Mouse (Mus musculus): ENCODE results near the gene Ptk7. TPM values are rescaled to one million over a fixed set of nuclear protein-coding genes. Genes with fewer than 3 reads are reported as not detected.

Gene Ptk7
- total and polyA plus RNA-seq, 2 experiments from 2014 or later: 17.2 to 57.9 TPM

DNA sequence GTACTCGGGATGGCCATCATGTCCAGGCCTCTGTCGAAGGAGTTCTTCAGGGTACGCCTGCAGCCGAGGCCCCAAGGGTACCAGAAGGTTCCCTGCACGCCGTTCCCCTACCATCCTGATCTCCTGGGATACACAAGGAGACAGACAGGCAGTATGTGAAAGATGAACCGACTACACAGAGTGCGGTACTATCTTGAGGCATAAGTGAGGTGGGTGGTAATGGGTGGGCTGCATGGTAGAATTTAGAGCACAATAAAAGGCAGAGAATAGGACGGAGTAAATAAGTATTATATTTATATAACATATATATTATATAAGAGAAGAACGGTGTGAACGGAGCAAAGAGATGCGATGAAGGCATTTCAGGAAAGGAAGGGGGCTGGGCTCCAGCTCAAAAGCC is 85.6 kb downstream of the Ptk7 start:
- 86% methylated on average over 12 of the region's 12 CpGs for WGBS
- TF ChIP-seq EP300 (IDR thresholded peaks at IDR 0.05; ENCODE audit: low read depth) (no peak), CTCF (IDR thresholded peaks at IDR 0.05; ENCODE audit: low read depth) (no peak)
- Histone ChIP-seq H3K36me3 (replicated peaks; ENCODE audit: control insufficient read depth, insufficient read depth, low read length) (peaks cover 30% of the 10 kb centered on the region), H3K27ac (ENCODE audit: low read depth) (no peak overlapping the region), H3K9me3 (replicated peaks; ENCODE audit: control insufficient read depth, low read length) (no peaks in the 10 kb centered on the region), H3K27me3 (ENCODE audit: control insufficient read depth, insufficient read depth, low read length) (no peaks in the 10 kb centered on the region), H3K4me3 (ENCODE audit: low read depth, low read length) (no peak overlapping the region), H3K9ac (replicated peaks; ENCODE audit: low read depth, low read length) (no peak overlapping the region), H3K4me1 (ENCODE audit: control insufficient read depth, insufficient read depth) (peaks cover 17% of the 10 kb centered on the region), H3K4me2 (ENCODE audit: low read depth, low read length) (no peak overlapping the region)
- ATAC-seq (ENCODE audit: insufficient read depth, low read depth): no peak
- no peak for DNase-seq (ENCODE audit: low spot score)

DNA sequence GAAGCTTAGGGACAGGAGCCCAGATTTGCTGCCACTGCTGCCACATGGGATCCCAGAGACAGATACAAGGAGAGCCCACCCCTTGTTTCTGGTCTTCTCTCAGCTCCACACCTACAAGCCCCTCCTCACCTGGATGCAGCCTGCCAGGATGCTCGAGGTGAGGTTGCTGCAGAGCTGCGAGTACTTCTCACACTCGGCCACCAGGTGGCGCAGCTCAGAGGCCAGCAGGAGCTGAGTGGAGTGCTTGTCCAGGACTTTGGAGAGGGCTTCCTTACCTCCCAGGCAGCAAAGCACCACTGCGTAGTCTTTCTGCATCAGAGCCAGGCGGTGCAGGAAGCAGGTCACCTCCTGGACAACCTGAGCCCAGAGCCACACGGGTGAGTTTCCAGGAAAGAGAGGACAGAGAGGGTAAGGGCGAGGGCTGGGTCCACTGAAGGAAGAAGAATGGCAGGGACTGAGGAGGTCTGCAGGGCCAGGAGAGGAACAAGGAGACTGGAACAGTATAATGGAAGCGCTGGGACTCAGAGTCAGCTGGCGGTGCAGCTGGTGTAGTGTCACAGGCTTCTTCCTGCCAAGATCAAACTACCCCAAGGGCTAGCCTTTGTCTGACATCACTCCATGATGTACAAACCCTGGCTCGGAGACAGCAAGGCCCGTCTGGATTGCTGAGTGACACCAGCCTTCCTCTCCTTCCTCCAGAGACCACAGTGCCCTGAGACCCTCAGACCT is 103.6 kb downstream of the Ptk7 start:
- no peak overlapping the region for H3K4me3 ChIP-seq (ENCODE audit: low read depth, low read length)
- no peak overlapping the region for H3K9ac ChIP-seq (replicated peaks; ENCODE audit: low read depth, low read length)
- H3K4me1 ChIP-seq (ENCODE audit: control insufficient read depth, insufficient read depth): no peaks in the 10 kb centered on the region
- peak; percentile 62 for ATAC-seq (ENCODE audit: insufficient read depth, low read depth)
- TF ChIP-seq EP300 (IDR thresholded peaks at IDR 0.05; ENCODE audit: low read depth): no peak
- peak; percentile 96 for TF ChIP-seq CTCF (IDR thresholded peaks at IDR 0.05; ENCODE audit: low read depth)
- H3K27me3 ChIP-seq (ENCODE audit: control insufficient read depth, insufficient read depth, low read length): 0 out of 2 replicates have a peak, but pooled peaks cover 3% of the 10 kb centered on the region
- no peaks in the 10 kb centered on the region for H3K9me3 ChIP-seq (replicated peaks; ENCODE audit: control insufficient read depth, low read length)
- peaks cover 7% of the 10 kb centered on the region; the same call in 1 of the 2 replicates for H3K36me3 ChIP-seq (replicated peaks; ENCODE audit: control insufficient read depth, insufficient read depth, low read length)
- WGBS: 36% methylated on average over 12 of the region's 12 CpGs
- no peak overlapping the region for H3K4me2 ChIP-seq (ENCODE audit: low read depth, low read length)
- no peak overlapping the region for H3K27ac ChIP-seq (ENCODE audit: low read depth)
- peak; percentile 77 for DNase-seq (ENCODE audit: low spot score)

DNA sequence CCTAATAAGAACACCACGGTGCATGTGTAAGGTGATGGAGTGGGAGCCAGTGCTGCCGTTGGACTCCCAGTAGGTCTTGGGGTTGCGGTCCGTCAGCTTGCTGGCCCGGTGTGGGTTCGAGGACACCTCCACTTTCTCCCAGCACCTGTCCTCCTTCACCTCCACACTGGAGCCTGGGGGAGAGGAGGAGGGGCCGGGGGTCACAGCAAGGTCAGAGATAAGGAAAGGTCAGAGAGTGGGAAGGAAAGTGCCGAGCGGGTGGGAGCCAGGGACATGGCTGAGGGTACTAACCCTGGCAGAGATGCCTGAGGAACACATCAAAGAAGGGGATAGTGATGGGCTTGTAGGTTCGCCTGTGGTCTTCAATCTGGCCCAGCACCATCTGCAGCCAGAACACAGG is 104.2 kb downstream of the Ptk7 start:
- no peak overlapping the region for H3K27ac ChIP-seq (ENCODE audit: low read depth)
- H3K4me2 ChIP-seq (ENCODE audit: low read depth, low read length): no peak overlapping the region
- H3K9ac ChIP-seq (replicated peaks; ENCODE audit: low read depth, low read length): no peak overlapping the region
- ATAC-seq (ENCODE audit: insufficient read depth, low read depth): no peak
- H3K4me3 ChIP-seq (ENCODE audit: low read depth, low read length): no peak overlapping the region
- H3K27me3 ChIP-seq (ENCODE audit: control insufficient read depth, insufficient read depth, low read length): 0 out of 2 replicates have a peak, but pooled peaks cover 6% of the 10 kb centered on the region
- peaks cover 7% of the 10 kb centered on the region; the same call in 1 of the 2 replicates for H3K36me3 ChIP-seq (replicated peaks; ENCODE audit: control insufficient read depth, insufficient read depth, low read length)
- DNase-seq (ENCODE audit: low spot score): no peak
- TF ChIP-seq CTCF (IDR thresholded peaks at IDR 0.05; ENCODE audit: low read depth) (no peak), EP300 (IDR thresholded peaks at IDR 0.05; ENCODE audit: low read depth) (no peak)
- H3K4me1 ChIP-seq (ENCODE audit: control insufficient read depth, insufficient read depth): no peaks in the 10 kb centered on the region
- WGBS: 77% methylated on average over 10 of the region's 10 CpGs
- no peaks in the 10 kb centered on the region for H3K9me3 ChIP-seq (replicated peaks; ENCODE audit: control insufficient read depth, low read length)

DNA sequence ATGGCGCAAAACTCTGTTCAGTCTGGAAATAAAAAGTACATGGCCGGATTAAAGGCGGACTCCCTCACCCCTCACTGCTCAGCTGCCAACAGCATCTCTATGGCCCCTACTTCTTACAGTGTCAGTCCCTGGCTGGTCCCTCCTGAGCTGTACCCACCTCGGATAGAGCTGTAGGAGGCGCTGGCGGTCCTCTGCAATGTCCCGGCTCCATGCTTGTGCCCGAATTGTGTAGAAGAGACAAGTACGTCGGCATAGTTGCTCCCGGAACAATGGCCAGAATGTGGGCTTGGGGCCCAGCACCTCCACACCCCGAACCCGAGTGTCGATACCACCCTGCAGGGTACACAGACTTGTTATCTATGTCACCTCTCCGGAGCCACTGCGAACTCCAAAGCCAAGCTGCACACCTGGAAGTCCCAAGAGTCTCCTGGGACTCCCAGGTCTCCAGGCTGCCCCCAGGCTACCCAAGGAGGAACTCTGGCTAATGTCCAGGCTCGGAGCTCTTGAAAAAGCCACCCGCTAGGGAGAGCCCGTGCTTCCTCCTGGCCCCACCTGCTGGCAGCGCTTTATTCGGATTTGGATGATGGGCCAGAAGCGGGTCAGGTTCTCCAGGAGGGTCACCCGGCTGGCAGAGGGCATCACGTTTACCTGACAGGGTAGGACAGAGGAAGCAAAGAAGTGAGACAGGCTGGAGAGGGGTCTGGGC is 107.2 kb downstream of the Ptk7 start:
- Histone ChIP-seq H3K27me3 (ENCODE audit: control insufficient read depth, insufficient read depth, low read length) (0 out of 2 replicates have a peak, but pooled peaks cover 8% of the 10 kb centered on the region), H3K4me1 (ENCODE audit: control insufficient read depth, insufficient read depth) (no peaks in the 10 kb centered on the region), H3K36me3 (replicated peaks; ENCODE audit: control insufficient read depth, insufficient read depth, low read length) (no peaks in the 10 kb centered on the region), H3K4me3 (ENCODE audit: low read depth, low read length) (no peak overlapping the region), H3K9ac (replicated peaks; ENCODE audit: low read depth, low read length) (no peak overlapping the region), H3K27ac (ENCODE audit: low read depth) (no peak overlapping the region), H3K4me2 (ENCODE audit: low read depth, low read length) (no peak overlapping the region), H3K9me3 (replicated peaks; ENCODE audit: control insufficient read depth, low read length) (no peaks in the 10 kb centered on the region)
- WGBS: 45% methylated on average over 24 of the region's 24 CpGs
- DNase-seq (ENCODE audit: low spot score) (no peak), ATAC-seq (ENCODE audit: insufficient read depth, low read depth) (no peak)
- TF ChIP-seq CTCF (IDR thresholded peaks at IDR 0.05; ENCODE audit: low read depth): peak; percentile 31
- TF ChIP-seq EP300 (IDR thresholded peaks at IDR 0.05; ENCODE audit: low read depth): no peak

DNA sequence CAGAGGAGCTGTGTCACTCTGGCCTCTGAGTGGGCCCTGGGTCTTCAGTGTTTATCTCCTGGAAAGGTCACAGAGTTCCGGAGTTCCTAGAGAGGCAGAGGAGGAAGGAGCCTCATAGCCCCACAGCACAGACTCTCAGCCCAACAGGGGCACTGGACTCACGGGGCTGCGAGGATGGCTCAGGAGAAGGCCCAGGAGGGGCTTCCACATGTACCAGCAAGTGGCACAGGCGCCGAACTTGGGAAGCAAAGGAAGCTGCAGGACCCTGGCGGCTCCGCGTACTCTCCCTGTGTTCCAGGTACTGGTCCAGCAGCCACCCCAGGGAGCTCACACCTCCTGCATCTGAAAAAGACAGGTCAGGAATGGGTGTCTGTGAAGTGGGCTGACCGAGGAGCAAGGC is 108.1 kb downstream of the Ptk7 start:
- Histone ChIP-seq H3K27me3 (ENCODE audit: control insufficient read depth, insufficient read depth, low read length) (0 out of 2 replicates have a peak, but pooled peaks cover 8% of the 10 kb centered on the region), H3K9ac (replicated peaks; ENCODE audit: low read depth, low read length) (peak overlapping the region; percentile 17; the same call in 1 of the 2 replicates), H3K4me3 (ENCODE audit: low read depth, low read length) (peak overlapping the region; percentile 13; the same call in 1 of the 2 replicates), H3K4me1 (ENCODE audit: control insufficient read depth, insufficient read depth) (no peaks in the 10 kb centered on the region), H3K27ac (ENCODE audit: low read depth) (no peak overlapping the region), H3K9me3 (replicated peaks; ENCODE audit: control insufficient read depth, low read length) (no peaks in the 10 kb centered on the region), H3K36me3 (replicated peaks; ENCODE audit: control insufficient read depth, insufficient read depth, low read length) (no peaks in the 10 kb centered on the region), H3K4me2 (ENCODE audit: low read depth, low read length) (peak overlapping the region; percentile 47; the same call in 1 of the 2 replicates)
- WGBS: 70% methylated on average over 9 of the region's 9 CpGs
- no peak for ATAC-seq (ENCODE audit: insufficient read depth, low read depth)
- TF ChIP-seq EP300 (IDR thresholded peaks at IDR 0.05; ENCODE audit: low read depth) (no peak), CTCF (IDR thresholded peaks at IDR 0.05; ENCODE audit: low read depth) (no peak)
- no peak for DNase-seq (ENCODE audit: low spot score)

Measured in heart, postnatal 0 days (tissue).